Mouse (Mus musculus): ENCODE measurements around the gene Vamp3.

- TF ChIP-seq CTCF (IDR thresholded peaks at IDR 0.05) = no peak
- no peak for TF ChIP-seq EP300 (IDR thresholded peaks at IDR 0.05)
Measured at GRCm38 (mm10) chr4:151088819-151089218, 31.1 kb upstream of the Vamp3 start.
